Mouse (Mus musculus) bone marrow macrophage, adult 2 months (primary cell): ENCODE measurements around the gene Rpl41. TPM values are rescaled to one million over a fixed set of nuclear protein-coding genes. Genes with fewer than 3 reads are reported as not detected.
A peak's percentile ranks its signal among the peaks of the same experiment; 100 is the strongest.

Source experiments
- H3K27ac ChIP-seq: 2 replicates; pipeline ENCODE4 v1.5.1; 2012; ENCODE audit warnings: low read depth, low read length; ENCODE audit not compliant: insufficient read depth
- H3K4me1 ChIP-seq: 2 replicates; pipeline ENCODE4 v1.6.1; 2012; ENCODE audit warnings: low read length; ENCODE audit not compliant: control insufficient read depth, insufficient read depth
- H3K4me3 ChIP-seq: 2 replicates; pipeline ENCODE4 v1.5.1; 2012; ENCODE audit warnings: mild to moderate bottlenecking, low read length, moderate library complexity; ENCODE audit not compliant: insufficient read depth
- CTCF ChIP-seq: IDR thresholded peaks from 2 replicates; pipeline ENCODE4 v1.5.1; 2012; ENCODE audit warnings: low read depth, mild to moderate bottlenecking, low read length, moderate library complexity
- POLR2A ChIP-seq: IDR thresholded peaks from 2 replicates; pipeline ENCODE4 v1.6.1; 2012; ENCODE audit warnings: mild to moderate bottlenecking, low read depth, low read length, borderline replicate concordance
- polyA plus RNA-seq: library from polyadenylated mRNA; stranded (reverse); fragments of >200 nt; gene quantifications from 2 replicates; pipeline ENCODE4 v1.2.4, GENCODE M21; 2012; ENCODE audit not compliant: missing spikeins, insufficient read depth, insufficient read length

Rpl41 gene
- polyA plus RNA-seq, 1 experiment: 2,460 TPM

- Histone ChIP-seq H3K4me1 (peaks cover 19% of the 10 kb centered on the region), H3K27ac (no peak overlapping the region), H3K4me3 (no peak overlapping the region)
- TF ChIP-seq CTCF: no peak
- TF ChIP-seq POLR2A: no peak
Measured at GRCm38 (mm10) chr10:128502341-128502740, 46.8 kb downstream of the Rpl41 start.

GRCm38 (mm10) chr10:128499116-128499671 is 49.9 kb downstream of the Rpl41 start:
- Histone ChIP-seq H3K27ac (peak overlapping the region; percentile 79), H3K4me3 (peak overlapping the region; percentile 61), H3K4me1 (peaks cover 23% of the 10 kb centered on the region)
- TF ChIP-seq POLR2A (no peak), CTCF (no peak)

- Histone ChIP-seq H3K4me1 (peaks cover 21% of the 10 kb centered on the region), H3K27ac (peak within 1 kb of the TSS; percentile 79), H3K4me3 (peak within 1 kb of the TSS; percentile 61)
- no peak for TF ChIP-seq POLR2A
- no peak for TF ChIP-seq CTCF
Measured at GRCm38 (mm10) chr10:128498590-128498989, 50.5 kb downstream of the Rpl41 start, which contains the start of gene Myl6b. Gene Myl6b (minus strand): TSS chr10:128498685.

Other genes with a start within 250 kb of the Rpl41 start
- 14.3 and 15.2 TPM in 2 replicates for gene Pan2, start 246.0 kb downstream of the Rpl41 start, polyA plus RNA-seq
- 78.6 and 82.6 TPM in 2 replicates for gene Cnpy2, start 226.8 kb downstream of the Rpl41 start, polyA plus RNA-seq
- 98.1 and 109 TPM in 2 replicates for gene Cs, start 211.6 kb downstream of the Rpl41 start, polyA plus RNA-seq
- gene Coq10a, start 180.3 kb downstream of the Rpl41 start, polyA plus RNA-seq: 40.6 and 46.1 TPM in 2 replicates
- 33.1 and 34.8 TPM in 2 replicates for gene Ankrd52, start 172.2 kb downstream of the Rpl41 start, polyA plus RNA-seq
- not detected in 2 replicates for gene Slc39a5, start 148.1 kb downstream of the Rpl41 start, polyA plus RNA-seq
- gene Nabp2, start 137.8 kb downstream of the Rpl41 start, polyA plus RNA-seq: 47.2 and 62.7 TPM in 2 replicates
- gene Rnf41, start 137.6 kb downstream of the Rpl41 start, polyA plus RNA-seq: 42.6 and 47.6 TPM in 2 replicates
- gene Smarcc2, start 90.1 kb downstream of the Rpl41 start, polyA plus RNA-seq: 101 and 105 TPM in 2 replicates
- gene Myl6, start 55.2 kb downstream of the Rpl41 start, polyA plus RNA-seq: 1,186 and 1,257 TPM in 2 replicates
- gene Myl6b, start 50.6 kb downstream of the Rpl41 start, polyA plus RNA-seq: 2.5 and 3.9 TPM in 2 replicates
- 179 and 197 TPM in 2 replicates for gene Esyt1, start 23.4 kb downstream of the Rpl41 start, polyA plus RNA-seq
- 9.6 and 15.4 TPM in 2 replicates for gene Zc3h10, start 1.5 kb downstream of the Rpl41 start, polyA plus RNA-seq
- gene Pa2g4, start 16.7 kb upstream of the Rpl41 start, polyA plus RNA-seq: 70.1 and 76.0 TPM in 2 replicates
- gene Erbb3, start 40.3 kb upstream of the Rpl41 start, polyA plus RNA-seq: 2.2 and 2.6 TPM in 2 replicates
- gene Rps26, start 77.4 kb upstream of the Rpl41 start, polyA plus RNA-seq: 886 and 996 TPM in 2 replicates
- not detected in 2 replicates for gene Ikzf4, start 96.7 kb upstream of the Rpl41 start, polyA plus RNA-seq
- 6.3 and 7.2 TPM in 2 replicates for gene Suox, start 124.8 kb upstream of the Rpl41 start, polyA plus RNA-seq
- gene Rab5b, start 147.0 kb upstream of the Rpl41 start, polyA plus RNA-seq: 123 and 131 TPM in 2 replicates
- 0.37 and 0.67 TPM in 2 replicates for gene Pmel, start 154.9 kb upstream of the Rpl41 start, polyA plus RNA-seq
- 47.0 and 53.0 TPM in 2 replicates for gene Cdk2, start 155.7 kb upstream of the Rpl41 start, polyA plus RNA-seq
- gene Dgka, start 195.6 kb upstream of the Rpl41 start, polyA plus RNA-seq: 26.1 and 29.6 TPM in 2 replicates
- 26.1 and 33.8 TPM in 2 replicates for gene Pym1, start 198.6 kb upstream of the Rpl41 start, polyA plus RNA-seq
- 26.8 and 28.3 TPM in 2 replicates for gene Mmp19, start 241.6 kb upstream of the Rpl41 start, polyA plus RNA-seq